Mouse (Mus musculus): ENCODE measurements around the gene Fam43a. TPM values are rescaled to one million over a fixed set of nuclear protein-coding genes. Genes with fewer than 3 reads are reported as not detected.

Fam43a gene
- total and polyA plus RNA-seq, 2 experiments from 2014 or later: 14.4 to 28.8 TPM

GRCm38 (mm10) chr16:30644981-30645380 is 45.5 kb downstream of the Fam43a start:
- Histone ChIP-seq H3K4me2 (ENCODE audit: low read depth, low read length) (no peak overlapping the region), H3K4me1 (ENCODE audit: insufficient read depth, low read length) (no peaks in the 10 kb centered on the region), H3K9ac (replicated peaks; ENCODE audit: low read length) (no peak overlapping the region), H3K36me3 (ENCODE audit: insufficient read depth, low read length) (no peaks in the 10 kb centered on the region), H3K9me3 (ENCODE audit: low read length) (no peaks in the 10 kb centered on the region), H3K27ac (no peak overlapping the region), H3K4me3 (ENCODE audit: low read length) (no peak overlapping the region), H3K27me3 (ENCODE audit: insufficient read depth, low read length) (no peaks in the 10 kb centered on the region)
- ATAC-seq (no peak), DNase-seq (ENCODE audit: low spot score) (no peak)
- whole genome bisulfite sequencing: 99% methylated on average over 4 of the region's 4 CpGs
- TF ChIP-seq CTCF (IDR thresholded peaks at IDR 0.05; ENCODE audit: low read depth): no peak

GRCm38 (mm10) chr16:30645841-30646558 is 46.5 kb downstream of the Fam43a start:
- Histone ChIP-seq H3K4me1 (ENCODE audit: insufficient read depth, low read length) (no peaks in the 10 kb centered on the region), H3K9me3 (ENCODE audit: low read length) (no peaks in the 10 kb centered on the region), H3K9ac (replicated peaks; ENCODE audit: low read length) (no peak overlapping the region), H3K36me3 (ENCODE audit: insufficient read depth, low read length) (no peaks in the 10 kb centered on the region), H3K27ac (no peak overlapping the region), H3K27me3 (ENCODE audit: insufficient read depth, low read length) (no peaks in the 10 kb centered on the region), H3K4me2 (ENCODE audit: low read depth, low read length) (no peak overlapping the region), H3K4me3 (ENCODE audit: low read length) (no peak overlapping the region)
- WGBS: 26% methylated on average over 9 of the region's 9 CpGs
- no peak for TF ChIP-seq CTCF (IDR thresholded peaks at IDR 0.05; ENCODE audit: low read depth)
- no peak for ATAC-seq
- DNase-seq (ENCODE audit: low spot score): no peak

- no peak for TF ChIP-seq CTCF (IDR thresholded peaks at IDR 0.05; ENCODE audit: low read depth)
- no peak overlapping the region for H3K4me2 ChIP-seq (ENCODE audit: low read depth, low read length)
- H3K9ac ChIP-seq (replicated peaks; ENCODE audit: low read length): no peak overlapping the region
- H3K4me1 ChIP-seq (ENCODE audit: insufficient read depth, low read length): no peaks in the 10 kb centered on the region
- ATAC-seq (no peak), DNase-seq (ENCODE audit: low spot score) (no peak)
- no peaks in the 10 kb centered on the region for H3K27me3 ChIP-seq (ENCODE audit: insufficient read depth, low read length)
- no peaks in the 10 kb centered on the region for H3K36me3 ChIP-seq (ENCODE audit: insufficient read depth, low read length)
- H3K4me3 ChIP-seq (ENCODE audit: low read length): no peak overlapping the region
- no peak overlapping the region for H3K27ac ChIP-seq
- H3K9me3 ChIP-seq (ENCODE audit: low read length): no peaks in the 10 kb centered on the region
- 84% methylated on average over 3 of the region's 3 CpGs for WGBS
Observed at GRCm38 (mm10) chr16:30646856-30647255, 47.3 kb downstream of the Fam43a start.

GRCm38 (mm10) chr16:30651292-30651691 is 51.8 kb downstream of the Fam43a start:
- 83% methylated on average over 1 of the region's 1 CpGs for WGBS
- Histone ChIP-seq H3K36me3 (ENCODE audit: insufficient read depth, low read length) (no peaks in the 10 kb centered on the region), H3K4me2 (ENCODE audit: low read depth, low read length) (no peak overlapping the region), H3K4me1 (ENCODE audit: insufficient read depth, low read length) (no peaks in the 10 kb centered on the region), H3K9ac (replicated peaks; ENCODE audit: low read length) (no peak overlapping the region), H3K27me3 (ENCODE audit: insufficient read depth, low read length) (no peaks in the 10 kb centered on the region), H3K27ac (no peak overlapping the region), H3K4me3 (ENCODE audit: low read length) (no peak overlapping the region), H3K9me3 (ENCODE audit: low read length) (no peaks in the 10 kb centered on the region)
- no peak for TF ChIP-seq CTCF (IDR thresholded peaks at IDR 0.05; ENCODE audit: low read depth)
- DNase-seq (ENCODE audit: low spot score) (no peak), ATAC-seq (no peak)

Other genes with a start within 250 kb of the Fam43a start
- 19.7 and 30.8 TPM in 2 replicates for gene Atp13a3, start 193.7 kb upstream of the Fam43a start, total RNA-seq (2014; rRNA removed)
- 7.0 and 7.1 TPM in 2 replicates for gene Atp13a3, start 193.7 kb upstream of the Fam43a start, polyA plus RNA-seq (2015; fragmentation: Nextera tagmentation; extraction: Ambion mirVana)
- gene Tmem44, start 48.9 kb upstream of the Fam43a start, total RNA-seq (2014; rRNA removed): 83.9 and 92.9 TPM in 2 replicates
- 41.8 and 44.6 TPM in 2 replicates for gene Tmem44, start 48.9 kb upstream of the Fam43a start, polyA plus RNA-seq (2015; fragmentation: Nextera tagmentation; extraction: Ambion mirVana)
- 9.9 and 16.7 TPM in 2 replicates for gene Lsg1, start 12.1 kb upstream of the Fam43a start, total RNA-seq (2014; rRNA removed)
- 42.1 and 45.4 TPM in 2 replicates for gene Lsg1, start 12.1 kb upstream of the Fam43a start, polyA plus RNA-seq (2015; fragmentation: Nextera tagmentation; extraction: Ambion mirVana)